Mouse (Mus musculus) midbrain, postnatal 0 days (tissue): Measurements from ENCODE around the gene Asxl1. TPM values are rescaled to one million over a fixed set of nuclear protein-coding genes. Genes with fewer than 3 reads are reported as not detected.

Experiments
- ATAC-seq: fragments of 200-750 bp; cut with Nextera tagmentation; 2 replicates; pipeline ENCODE4 v1.8.0; 2017; ENCODE audit warnings: moderate number of reproducible peaks, mild to moderate bottlenecking, moderate TSS enrichment, moderate library complexity; ENCODE audit not compliant: low FRiP score
- DNase-seq: peaks from one replicate; pipeline ENCODE4 v3.0.0-alpha.2; 2015; ENCODE audit warnings: low spot score
- H3K27ac ChIP-seq: fragments of 300-500 bp; sonication (generic); 2 replicates; pipeline ENCODE4 v1.5.1; 2014; ENCODE audit warnings: low read depth, mild to moderate bottlenecking, low read length, mixed read lengths
- H3K27me3 ChIP-seq: fragments of 300-500 bp; sonication (generic); 2 replicates; pipeline ENCODE4 v1.6.1; 2014; ENCODE audit warnings: low read length, control low read depth, mixed read lengths; ENCODE audit not compliant: insufficient read depth
- H3K36me3 ChIP-seq: fragments of 300-500 bp; sonication (generic); 2 replicates; pipeline ENCODE4 v1.6.1; 2014; ENCODE audit warnings: low read length, control low read depth, mixed read lengths; ENCODE audit not compliant: insufficient read depth
- H3K4me1 ChIP-seq: fragments of 300-500 bp; sonication (generic); 2 replicates; pipeline ENCODE4 v1.6.1; 2014; ENCODE audit warnings: mild to moderate bottlenecking, control low read depth, antibody characterized with exemption, low read length, mixed read lengths; ENCODE audit not compliant: insufficient read depth
- H3K4me2 ChIP-seq: fragments of 300-500 bp; sonication (generic); 2 replicates; pipeline ENCODE4 v1.6.1; 2014; ENCODE audit warnings: low read depth, mild to moderate bottlenecking, low read length, mixed read lengths; ENCODE audit not compliant: poor library complexity, severe bottlenecking
- H3K4me3 ChIP-seq: fragments of 300-500 bp; sonication (generic); 2 replicates; pipeline ENCODE4 v1.5.1; 2014; ENCODE audit warnings: low read depth, mild to moderate bottlenecking, low read length, moderate library complexity
- H3K9ac ChIP-seq: fragments of 300-500 bp; sonication (generic); replicated peaks from 2 replicates; pipeline ENCODE4 v1.6.1; 2014; ENCODE audit warnings: mild to moderate bottlenecking, low read length, moderate library complexity, mixed read lengths; ENCODE audit not compliant: poor library complexity, severe bottlenecking
- H3K9me3 ChIP-seq: fragments of 300-500 bp; sonication (generic); 2 replicates; pipeline ENCODE4 v1.6.1; 2016; ENCODE audit warnings: low read length, control low read depth
- CTCF ChIP-seq: IDR thresholded peaks from 2 replicates; pipeline ENCODE4 v1.5.1; 2016; ENCODE audit warnings: antibody characterized with exemption, mild to moderate bottlenecking
- WGBS: fragments of 180-500 bp; shearing (Covaris S2); extraction: QIAGEN DNeasy Blood & Tissue Kit; methylation state at CpG from one replicate; pipeline ENCODE4 v1.1.7; 2014; 5-methylcytosine and 5-hydroxymethylcytosine counted together
- polyA plus RNA-seq: library from polyadenylated mRNA; unstranded; fragments of >200 nt; fragmentation: Nextera tagmentation; extraction: Ambion mirVana; gene quantifications from 2 replicates; pipeline ENCODE4 v1.2.1, GENCODE M21; 2015
- total RNA-seq: library from RNA; depleted of rRNA; stranded (reverse); fragments of >200 nt; gene quantifications from 2 replicates; pipeline ENCODE4 v1.2.3, GENCODE M21; 2014

Asxl1 gene
- total and polyA plus RNA-seq, 2 experiments from 2014 or later: 13.4 to 29.0 TPM

DNA sequence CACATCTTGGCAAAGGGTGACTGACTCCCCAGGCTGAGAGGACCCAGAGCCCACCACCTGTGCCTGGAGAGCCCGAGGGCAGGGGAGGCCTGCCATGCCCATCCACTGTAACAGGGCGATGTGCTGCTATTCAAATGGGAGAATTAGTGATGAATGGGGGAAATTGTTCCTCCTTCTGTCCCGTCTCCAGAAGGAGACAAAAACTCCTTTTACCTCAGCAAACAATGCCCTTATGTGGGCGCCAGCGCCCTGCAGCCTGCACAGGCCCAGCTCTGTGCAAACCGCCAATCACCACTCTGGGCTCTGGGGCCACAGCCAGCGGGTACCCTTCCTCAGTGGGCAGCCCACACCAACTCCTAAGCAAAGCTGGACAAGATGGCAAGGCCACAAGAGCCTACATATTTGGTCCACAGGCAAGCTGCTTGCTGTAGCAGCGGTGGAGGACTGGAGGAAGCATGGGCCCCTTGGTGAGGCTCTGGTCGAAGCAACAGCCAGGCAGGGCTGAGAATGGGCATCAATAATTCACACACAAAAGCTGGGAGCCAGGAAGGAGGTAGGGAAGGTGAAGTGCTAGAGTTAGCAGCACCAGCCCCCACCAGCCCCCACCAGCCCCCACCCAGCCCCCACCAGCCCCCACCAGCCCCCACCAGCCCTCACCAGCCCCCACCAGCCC is 80.5 kb downstream of the Asxl1 start:
- no peak overlapping the region for H3K4me2 ChIP-seq
- no peak for TF ChIP-seq CTCF
- H3K27me3 ChIP-seq: no peaks in the 10 kb centered on the region
- peaks cover 19% of the 10 kb centered on the region; the same call in 1 of the 2 replicates for H3K4me1 ChIP-seq
- no peak overlapping the region for H3K4me3 ChIP-seq
- H3K36me3 ChIP-seq: peaks cover 17% of the 10 kb centered on the region
- no peaks in the 10 kb centered on the region for H3K9me3 ChIP-seq
- WGBS: 26% methylated on average over 9 of the region's 9 CpGs
- DNase-seq: peak; percentile 70
- peak; percentile 76 for ATAC-seq
- no peak overlapping the region for H3K9ac ChIP-seq
- peak overlapping the region; percentile 52; the same call in 1 of the 2 replicates for H3K27ac ChIP-seq

DNA sequence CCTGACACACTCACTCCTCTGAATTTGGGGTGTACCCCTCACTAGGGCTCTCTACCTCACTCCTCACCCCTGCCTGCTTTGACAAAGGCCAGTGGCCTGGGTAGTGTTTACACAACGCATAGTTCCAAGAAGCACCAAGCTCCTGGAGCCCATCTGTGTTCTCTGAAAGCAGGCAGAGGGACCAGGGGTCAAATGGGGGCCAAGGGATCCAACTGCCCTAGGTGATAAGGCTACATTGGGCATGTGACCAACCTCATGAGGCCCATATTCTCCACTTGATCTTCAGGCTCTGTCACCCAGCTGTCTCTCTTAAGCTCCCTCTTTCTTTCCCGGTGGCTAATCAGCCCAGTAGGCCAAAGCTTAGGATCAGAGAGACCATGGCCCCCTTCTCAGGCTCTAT is 81.3 kb downstream of the Asxl1 start:
- WGBS: 0% methylated on average over 2 of the region's 2 CpGs
- H3K9me3 ChIP-seq: no peaks in the 10 kb centered on the region
- no peak for ATAC-seq
- no peak for DNase-seq
- H3K4me2 ChIP-seq: no peak overlapping the region
- peaks cover 25% of the 10 kb centered on the region for H3K36me3 ChIP-seq
- no peak for TF ChIP-seq CTCF
- no peaks in the 10 kb centered on the region for H3K27me3 ChIP-seq
- peaks cover 19% of the 10 kb centered on the region; the same call in 1 of the 2 replicates for H3K4me1 ChIP-seq
- no peak overlapping the region for H3K9ac ChIP-seq
- no peak overlapping the region for H3K4me3 ChIP-seq
- peak overlapping the region; percentile 39; the same call in 1 of the 2 replicates for H3K27ac ChIP-seq

DNA sequence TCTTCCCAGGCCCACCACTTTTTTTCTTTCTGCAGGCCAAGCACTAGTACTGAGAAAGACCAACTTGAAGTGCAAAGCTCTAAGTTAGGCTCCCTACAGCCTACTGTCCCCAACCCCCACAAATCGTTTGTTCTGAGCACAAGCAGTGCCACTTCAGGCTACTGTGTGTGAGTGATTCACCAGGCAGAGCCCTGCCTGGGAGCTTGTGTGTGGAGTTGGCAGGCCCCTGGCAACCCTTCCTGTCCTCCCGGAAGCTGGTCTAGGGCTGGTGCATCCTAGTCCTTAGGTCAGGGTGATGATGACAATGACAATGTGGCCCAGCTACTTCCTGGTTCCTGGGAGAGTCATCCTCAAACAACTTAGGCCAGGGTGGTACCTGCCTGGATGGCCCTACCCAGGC is 82.9 kb downstream of the Asxl1 start:
- Histone ChIP-seq H3K36me3 (peaks cover 30% of the 10 kb centered on the region), H3K4me1 (0 out of 2 replicates have a peak, but pooled peaks cover 7% of the 10 kb centered on the region), H3K27ac (peak overlapping the region; percentile 32; the same call in 1 of the 2 replicates), H3K4me2 (no peak overlapping the region), H3K9me3 (no peaks in the 10 kb centered on the region), H3K4me3 (no peak overlapping the region), H3K9ac (no peak overlapping the region), H3K27me3 (no peaks in the 10 kb centered on the region)
- TF ChIP-seq CTCF: no peak
- no peak for ATAC-seq
- 76% methylated on average over 2 of the region's 2 CpGs for WGBS
- no peak for DNase-seq

DNA sequence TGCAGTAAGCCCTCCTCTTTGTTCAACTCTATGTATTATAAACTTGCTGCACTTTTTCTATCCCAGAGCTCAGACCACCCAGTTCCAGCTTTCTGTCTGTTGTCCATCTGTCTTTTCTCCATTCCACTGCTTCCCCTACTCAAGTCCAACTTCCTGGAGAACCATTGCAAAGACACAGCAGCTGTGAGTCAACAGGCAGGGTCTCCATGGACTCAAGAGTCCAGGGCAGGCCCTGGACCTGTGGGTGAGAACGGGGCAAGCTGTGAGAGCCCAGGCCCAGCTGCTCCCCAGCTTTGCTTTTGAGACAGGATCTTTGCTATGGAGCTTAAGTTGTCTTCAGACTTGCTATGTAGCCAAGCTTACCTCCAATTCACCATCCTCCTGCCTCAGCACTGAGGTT is 84.9 kb downstream of the Asxl1 start:
- no peaks in the 10 kb centered on the region for H3K9me3 ChIP-seq
- H3K36me3 ChIP-seq: peaks cover 31% of the 10 kb centered on the region
- H3K9ac ChIP-seq: no peak overlapping the region
- H3K27ac ChIP-seq: no peak overlapping the region
- no peaks in the 10 kb centered on the region for H3K27me3 ChIP-seq
- H3K4me1 ChIP-seq: 0 out of 2 replicates have a peak, but pooled peaks cover 3% of the 10 kb centered on the region
- DNase-seq: no peak
- no peak for ATAC-seq
- WGBS: 100% methylated on average over 1 of the region's 1 CpGs
- TF ChIP-seq CTCF: no peak
- no peak overlapping the region for H3K4me3 ChIP-seq
- no peak overlapping the region for H3K4me2 ChIP-seq

DNA sequence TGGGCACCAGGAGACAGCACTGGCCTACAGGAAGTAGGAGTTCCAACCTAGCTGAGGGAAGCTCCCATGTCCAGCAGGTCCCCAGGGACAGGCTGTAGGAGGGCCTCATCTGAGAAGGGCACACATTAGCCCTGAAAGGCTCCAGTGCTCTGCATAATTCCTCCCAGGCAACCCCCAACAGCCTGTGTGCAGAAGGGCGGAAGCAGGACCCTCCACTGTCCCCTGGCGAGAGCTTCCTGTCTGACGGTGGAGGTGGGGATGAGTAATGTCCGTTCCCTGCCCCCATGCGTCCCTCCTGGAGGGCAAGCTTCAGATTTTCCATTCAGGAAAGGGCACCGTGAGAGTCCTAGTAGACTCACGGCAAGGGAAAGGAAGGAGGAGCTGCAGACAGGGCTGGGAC is 86.9 kb downstream of the Asxl1 start:
- Histone ChIP-seq H3K4me1 (peaks cover 9% of the 10 kb centered on the region), H3K27me3 (no peaks in the 10 kb centered on the region), H3K27ac (no peak overlapping the region), H3K4me3 (no peak overlapping the region), H3K4me2 (no peak overlapping the region), H3K9ac (no peak overlapping the region), H3K9me3 (no peaks in the 10 kb centered on the region), H3K36me3 (peaks cover 36% of the 10 kb centered on the region)
- TF ChIP-seq CTCF: no peak
- ATAC-seq (no peak), DNase-seq (no peak)
- 52% methylated on average over 7 of the region's 7 CpGs for WGBS

DNA sequence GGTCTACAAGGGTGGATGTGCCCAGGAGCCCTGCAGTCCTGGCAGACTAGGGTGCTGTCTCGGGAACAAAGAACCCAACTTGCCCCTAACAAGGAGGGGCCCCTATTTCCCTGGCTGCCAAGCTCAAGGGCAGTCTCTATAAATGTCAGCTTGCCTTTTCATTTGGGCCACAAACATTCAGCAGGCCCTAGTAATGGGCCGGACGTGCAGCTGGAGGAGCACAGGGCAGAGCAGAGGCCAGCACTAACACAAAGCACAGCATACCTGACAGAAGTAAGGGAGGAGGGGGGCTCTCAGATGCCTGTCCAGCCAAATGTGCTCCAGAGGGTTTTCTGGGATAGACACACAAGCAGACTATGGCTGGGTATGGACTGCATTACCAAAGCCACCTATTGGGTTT is 88.2 kb downstream of the Asxl1 start:
- H3K9ac ChIP-seq: no peak overlapping the region
- peaks cover 9% of the 10 kb centered on the region for H3K4me1 ChIP-seq
- H3K4me3 ChIP-seq: no peak overlapping the region
- no peaks in the 10 kb centered on the region for H3K9me3 ChIP-seq
- peaks cover 34% of the 10 kb centered on the region for H3K36me3 ChIP-seq
- no peak for ATAC-seq
- no peak overlapping the region for H3K27ac ChIP-seq
- 57% methylated on average over 3 of the region's 3 CpGs for WGBS
- H3K4me2 ChIP-seq: no peak overlapping the region
- H3K27me3 ChIP-seq: no peaks in the 10 kb centered on the region
- no peak for TF ChIP-seq CTCF
- DNase-seq: no peak
